Mouse (Mus musculus): ENCODE measurements around the gene Plod3. TPM values are rescaled to one million over a fixed set of nuclear protein-coding genes. Genes with fewer than 3 reads are reported as not detected.
A peak's percentile ranks its signal among the peaks of the same experiment; 100 is the strongest.

The Plod3 gene
- total and polyA plus RNA-seq, 3 experiments, result 56.0 to 62.8 TPM; not detected in 1

GRCm38 (mm10) chr5:136966331-136966730 is 20.5 kb upstream of the Plod3 start, which contains the start of gene Cldn15:
Gene Cldn15 (plus strand): TSS chr5:136966616.
- TF ChIP-seq TCF12 (IDR thresholded peaks at IDR 0.05; ENCODE audit: low read depth, low read length) (0 out of 2 replicates have a peak, but pooled peaks have one; percentile 12), POLR2AphosphoS5 (IDR thresholded peaks at IDR 0.05; ENCODE audit: borderline replicate concordance, low read depth, low read length) (no peak)
- no peak for DNase-seq (ENCODE audit: low read depth, low spot score)
- H3K27ac ChIP-seq (ENCODE audit: control insufficient read depth, low read depth, low read length), result peak within 1 kb of the TSS; percentile 76
- H3K4me3 ChIP-seq (ENCODE audit: control insufficient read depth in 1 of 2, insufficient read depth in 1 of 2, low read depth in 2 of 2, low read length in 2 of 2), result no peak within 1 kb of the TSS
- no peaks in the 10 kb centered on the region for H3K9me3 ChIP-seq (replicated peaks; ENCODE audit: insufficient read depth, low read length)
- H3K27me3 ChIP-seq (ENCODE audit: control insufficient read depth in 1 of 2, insufficient read depth in 2 of 2, low read length in 2 of 2), result no peaks in the 10 kb centered on the region
- peak within 1 kb of the TSS; percentile 39; the same call in 1 of the 2 replicates for H3K9ac ChIP-seq (ENCODE audit: control insufficient read depth, low read depth, low read length, poor library complexity, severe bottlenecking)
- peaks cover 3 to 23% of the 10 kb centered on the region in 2 experiments; a peak in 3 of 4 replicates for H3K4me1 ChIP-seq (ENCODE audit: control insufficient read depth in 1 of 2, insufficient read depth in 2 of 2, low read length in 2 of 2)
- H3K79me2 ChIP-seq (ENCODE audit: control insufficient read depth, insufficient read depth, low read length, poor library complexity), result peaks cover 9% of the 10 kb centered on the region
- H3K36me3 ChIP-seq (ENCODE audit: control insufficient read depth in 1 of 2, insufficient read depth in 2 of 2, low read length in 2 of 2), result peaks cover 0 to 26% of the 10 kb centered on the region in 2 experiments; a peak in 3 of 4 replicates

DNA sequence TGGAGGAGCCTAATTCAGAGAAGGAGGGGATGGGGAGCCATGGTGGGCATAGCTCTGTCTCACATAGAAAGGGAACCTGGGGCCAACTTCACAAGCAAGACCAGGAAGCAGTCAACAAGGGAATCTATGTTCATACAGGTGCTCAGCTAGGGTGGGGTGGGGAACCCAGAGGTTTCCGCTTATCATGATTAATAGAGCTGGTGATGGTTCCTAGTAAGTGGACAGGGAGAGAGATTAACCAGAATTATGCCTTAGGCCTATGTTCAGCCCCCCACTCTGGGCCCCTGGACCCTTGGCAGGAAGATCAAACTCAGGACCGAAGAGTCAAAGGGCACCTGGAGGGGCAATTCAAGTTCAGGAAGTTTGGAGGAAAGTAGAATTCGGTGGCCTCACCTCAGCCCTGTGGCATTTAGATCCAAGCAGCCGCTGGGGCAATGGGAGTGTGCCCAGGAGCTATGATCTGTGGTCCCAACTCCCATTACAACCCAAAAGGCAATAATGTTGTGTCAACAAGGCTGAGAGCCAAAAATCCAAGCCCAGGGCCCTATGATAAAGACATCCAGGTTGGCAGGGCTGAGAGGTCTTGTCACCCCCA is 19.9 kb upstream of the Plod3 start:
- H3K4me1 ChIP-seq (ENCODE audit: control insufficient read depth in 1 of 2, insufficient read depth in 2 of 2, low read length in 2 of 2), result peaks cover 3 to 20% of the 10 kb centered on the region in 2 experiments; a peak in 3 of 4 replicates
- peaks cover 9% of the 10 kb centered on the region for H3K79me2 ChIP-seq (ENCODE audit: control insufficient read depth, insufficient read depth, low read length, poor library complexity)
- H3K9ac ChIP-seq (ENCODE audit: control insufficient read depth, low read depth, low read length, poor library complexity, severe bottlenecking), result no peak overlapping the region
- no peaks in the 10 kb centered on the region for H3K27me3 ChIP-seq (ENCODE audit: control insufficient read depth in 1 of 2, insufficient read depth in 2 of 2, low read length in 2 of 2)
- H3K27ac ChIP-seq (ENCODE audit: control insufficient read depth, low read depth, low read length), result no peak overlapping the region
- H3K36me3 ChIP-seq (ENCODE audit: control insufficient read depth in 1 of 2, insufficient read depth in 2 of 2, low read length in 2 of 2), result peaks cover 0 to 26% of the 10 kb centered on the region in 2 experiments; a peak in 3 of 4 replicates
- H3K9me3 ChIP-seq (replicated peaks; ENCODE audit: insufficient read depth, low read length), result no peaks in the 10 kb centered on the region
- no peak for DNase-seq (ENCODE audit: low read depth, low spot score)
- TF ChIP-seq ZC3H11A (IDR thresholded peaks at IDR 0.05; ENCODE audit: low read depth, low read length), result no peak
- no peak for TF ChIP-seq CTCF (IDR thresholded peaks at IDR 0.05 in 2 of 3, conservative IDR thresholded peaks at IDR 0.05 in 1 of 3; ENCODE audit: control insufficient read depth in 1 of 3, insufficient read depth in 1 of 3, low read depth in 2 of 3, low read length in 3 of 3, poor library complexity in 1 of 3, severe bottlenecking in 1 of 3)
- H3K4me3 ChIP-seq (ENCODE audit: control insufficient read depth in 1 of 2, insufficient read depth in 1 of 2, low read depth in 2 of 2, low read length in 2 of 2), result no peak overlapping the region

DNA sequence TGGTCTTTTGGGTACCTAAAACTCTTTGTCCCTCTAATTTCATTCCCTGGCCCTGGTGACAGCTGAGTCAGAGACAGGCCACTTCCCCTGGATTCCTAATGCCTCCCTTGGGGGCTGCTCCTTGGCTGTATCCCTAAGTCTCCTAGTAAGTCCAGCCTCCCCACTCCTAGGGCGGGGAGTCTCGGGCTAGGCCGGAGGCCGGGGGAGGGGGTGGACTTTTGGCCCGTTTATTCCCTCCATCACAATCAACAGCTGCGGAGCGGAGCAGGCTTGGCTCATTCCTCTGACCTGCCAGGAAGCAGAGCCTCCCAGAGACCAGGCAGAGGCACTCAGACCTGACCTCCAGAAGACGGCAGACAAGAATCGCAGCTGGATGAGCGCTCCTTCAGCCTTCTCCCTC is 19.2 kb upstream of the Plod3 start:
- TF ChIP-seq MAX (IDR thresholded peaks at IDR 0.05; ENCODE audit: low read length) (no peak), POLR2A (IDR thresholded peaks at IDR 0.05; ENCODE audit: control insufficient read depth in 1 of 2, insufficient read depth in 1 of 2, low read depth in 1 of 2, low read length in 2 of 2, poor library complexity in 1 of 2) (no peak), MEF2A (IDR thresholded peaks at IDR 0.05; ENCODE audit: extremely low read depth, insufficient replicate concordance, low read depth, low read length, poor library complexity, severe bottlenecking) (no peak), GATA1 (IDR thresholded peaks at IDR 0.05; ENCODE audit: low read depth, low read length) (no peak), ZC3H11A (IDR thresholded peaks at IDR 0.05; ENCODE audit: low read depth, low read length) (no peak), TCF12 (IDR thresholded peaks at IDR 0.05; ENCODE audit: low read depth, low read length) (no peak), RAD21 (IDR thresholded peaks at IDR 0.05; ENCODE audit: low read depth, low read length) (no peak), MAZ (IDR thresholded peaks at IDR 0.05; ENCODE audit: low read depth, low read length) (no peak), TBP (IDR thresholded peaks at IDR 0.05; ENCODE audit: low read depth, low read length) (no peak), USF1 (IDR thresholded peaks at IDR 0.05; ENCODE audit: low read depth, low read length) (no peak)
- H3K36me3 ChIP-seq (ENCODE audit: control insufficient read depth in 1 of 2, insufficient read depth in 2 of 2, low read length in 2 of 2), result peaks cover 0 to 26% of the 10 kb centered on the region in 2 experiments; a peak in 3 of 4 replicates
- H3K4me1 ChIP-seq (ENCODE audit: control insufficient read depth in 1 of 2, insufficient read depth in 2 of 2, low read length in 2 of 2), result peaks cover 3 to 20% of the 10 kb centered on the region in 2 experiments; a peak in 3 of 4 replicates
- H3K9me3 ChIP-seq (replicated peaks; ENCODE audit: insufficient read depth, low read length), result no peaks in the 10 kb centered on the region
- H3K4me3 ChIP-seq (ENCODE audit: control insufficient read depth in 1 of 2, insufficient read depth in 1 of 2, low read depth in 2 of 2, low read length in 2 of 2), result no peak overlapping the region
- H3K79me2 ChIP-seq (ENCODE audit: control insufficient read depth, insufficient read depth, low read length, poor library complexity), result peaks cover 4% of the 10 kb centered on the region; the same call in 1 of the 2 replicates
- H3K27me3 ChIP-seq (ENCODE audit: control insufficient read depth in 1 of 2, insufficient read depth in 2 of 2, low read length in 2 of 2), result no peaks in the 10 kb centered on the region
- H3K27ac ChIP-seq (ENCODE audit: control insufficient read depth, low read depth, low read length), result no peak overlapping the region
- DNase-seq (ENCODE audit: low read depth, low spot score), result no peak
- no peak overlapping the region for H3K9ac ChIP-seq (ENCODE audit: control insufficient read depth, low read depth, low read length, poor library complexity, severe bottlenecking)
